Mouse (Mus musculus) layer of hippocampus, postnatal 10 days (tissue): ENCODE data around the gene Apoc1. TPM values are rescaled to one million over a fixed set of nuclear protein-coding genes. Genes with fewer than 3 reads are reported as not detected.

Experiments used
- DNase-seq, 2 experiments: peaks; one replicate each; pipeline ENCODE4 v3.0.0; 2021; ENCODE audit warnings: low spot score in 2 of 2
- total RNA-seq, 2 experiments: library from RNA; stranded (reverse); gene quantifications; 2 replicates each; pipeline ENCODE4 v1.2.3; 2021

The Apoc1 gene
- total RNA-seq, 2 experiments from 2014 or later: 4.3 to 6.5 TPM

DNA sequence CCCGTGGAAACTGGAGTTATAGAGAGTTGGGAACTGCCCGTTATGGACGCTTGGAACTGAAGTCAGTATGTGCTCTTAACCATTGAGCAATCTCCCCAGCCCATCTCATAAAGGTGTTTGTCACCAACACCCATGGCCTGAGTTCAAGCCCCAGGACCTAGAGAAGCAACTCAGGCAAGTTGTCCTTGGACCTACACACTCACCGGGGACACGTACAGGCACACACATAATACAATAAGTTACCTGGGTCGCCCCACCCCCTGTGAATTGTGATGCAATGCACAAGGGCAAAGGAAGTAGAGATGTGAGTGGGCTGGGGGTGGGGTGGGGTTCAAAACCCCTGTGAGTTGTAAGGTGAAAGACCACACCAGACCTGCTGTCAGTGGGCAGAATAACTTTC lies 5.9 kb downstream of the Apoc1 start:
- DNase-seq: no peak

- no peak for DNase-seq
Measured at GRCm38 (mm10) chr7:19685374-19685773, 7.1 kb downstream of the Apoc1 start.

DNA sequence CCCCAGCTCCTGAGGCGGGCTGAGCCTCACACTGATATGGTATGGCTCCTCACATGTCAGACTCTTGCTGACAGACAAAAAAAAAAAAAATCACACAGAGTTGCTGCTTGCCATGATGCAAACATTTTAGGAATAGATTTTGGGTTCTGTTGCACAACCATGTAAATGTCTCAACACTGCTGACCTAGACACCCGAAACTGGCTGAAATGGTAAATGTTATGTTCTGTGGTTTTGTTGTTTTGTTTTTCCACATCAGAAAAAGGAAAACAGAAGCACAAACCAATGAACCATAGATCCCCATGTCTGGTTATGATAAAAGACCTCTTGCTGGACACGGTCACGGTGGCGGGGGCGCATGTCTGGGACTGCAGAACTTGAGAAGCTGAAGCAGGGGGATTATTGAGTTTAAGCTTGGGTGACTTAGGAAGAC lies 8.7 kb downstream of the Apoc1 start:
- DNase-seq: no peak

DNA sequence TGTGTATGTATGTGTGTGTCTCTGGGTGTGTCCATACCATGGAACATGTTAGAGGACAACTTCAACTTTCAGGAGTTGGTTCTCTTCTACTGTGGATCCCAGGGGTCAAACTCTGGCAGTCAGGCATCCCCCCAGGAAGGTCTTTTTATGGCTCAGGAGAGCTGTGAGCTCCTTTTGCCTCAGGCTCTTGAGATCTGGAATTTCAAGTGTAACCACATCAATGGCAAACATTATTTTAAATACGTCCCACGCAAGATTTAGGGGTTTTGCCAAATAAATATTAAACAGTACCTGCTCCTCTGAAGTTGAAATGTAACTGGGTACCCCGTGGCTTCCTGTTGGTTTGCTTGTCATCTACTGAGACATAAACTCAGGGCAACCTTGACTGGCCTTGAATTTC lies 9.5 kb downstream of the Apoc1 start:
- DNase-seq: no peak

GRCm38 (mm10) chr7:19681202-19681694 lies 11.2 kb downstream of the Apoc1 start, which contains the start of the genes Gm44805 and Apoc4:
Gm44805 (minus strand) TSS chr7:19681423.
Apoc4 (minus strand) TSS chr7:19681479.
- DNase-seq: no peak

GRCm38 (mm10) chr7:19680702-19681101 lies 11.8 kb downstream of the Apoc1 start:
- no peak for DNase-seq

DNA sequence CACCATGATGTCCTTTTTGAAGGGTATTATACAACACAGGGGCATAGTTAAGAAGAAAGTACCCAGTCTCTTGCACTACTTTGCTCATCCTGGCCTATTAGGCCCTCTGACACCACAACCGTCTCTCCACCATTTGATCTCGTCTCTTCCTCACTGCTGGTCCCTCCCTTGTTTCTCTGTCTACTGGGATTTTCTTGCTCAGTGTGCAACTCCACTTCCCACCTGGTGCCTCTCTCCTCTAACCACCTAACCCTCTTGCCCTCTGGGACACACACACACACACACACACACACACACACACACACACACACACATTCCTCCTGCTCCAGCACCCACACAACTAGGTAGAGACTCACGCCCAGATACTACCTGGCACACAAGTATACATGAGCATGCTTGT lies 13.6 kb downstream of the Apoc1 start:
- no peak for DNase-seq

- no peak for DNase-seq
Measured at GRCm38 (mm10) chr7:19677872-19678271, 14.6 kb downstream of the Apoc1 start, which contains the start of gene Apoc2. Apoc2 (minus strand) TSS chr7:19677941.

GRCm38 (mm10) chr7:19676662-19677061 lies 15.8 kb downstream of the Apoc1 start:
- DNase-seq: no peak

GRCm38 (mm10) chr7:19675824-19676223 lies 16.6 kb downstream of the Apoc1 start:
- no peak for DNase-seq

- no peak for DNase-seq
Measured at GRCm38 (mm10) chr7:19673083-19673699, 19.3 kb downstream of the Apoc1 start.

DNA sequence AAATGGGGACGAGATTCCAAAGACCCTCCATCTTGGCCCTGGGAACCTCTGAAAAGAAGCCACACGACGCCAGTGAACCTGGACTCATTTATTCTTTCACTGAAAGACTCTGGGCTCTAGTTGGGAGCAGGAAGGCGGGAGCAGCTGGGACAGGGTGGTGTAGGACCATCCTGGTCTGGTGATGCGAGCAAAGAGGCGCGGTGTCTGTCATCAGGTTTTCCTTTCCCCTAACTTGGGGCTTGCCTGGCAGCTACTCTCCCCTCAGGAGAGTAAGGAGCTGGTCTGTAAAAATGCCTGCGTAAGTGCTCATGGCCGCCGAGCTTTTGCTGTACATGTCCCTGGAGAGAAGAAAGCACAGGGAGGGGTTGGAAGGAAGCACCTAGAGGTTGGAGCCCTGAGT lies 20.9 kb downstream of the Apoc1 start:
- DNase-seq: no peak

DNA sequence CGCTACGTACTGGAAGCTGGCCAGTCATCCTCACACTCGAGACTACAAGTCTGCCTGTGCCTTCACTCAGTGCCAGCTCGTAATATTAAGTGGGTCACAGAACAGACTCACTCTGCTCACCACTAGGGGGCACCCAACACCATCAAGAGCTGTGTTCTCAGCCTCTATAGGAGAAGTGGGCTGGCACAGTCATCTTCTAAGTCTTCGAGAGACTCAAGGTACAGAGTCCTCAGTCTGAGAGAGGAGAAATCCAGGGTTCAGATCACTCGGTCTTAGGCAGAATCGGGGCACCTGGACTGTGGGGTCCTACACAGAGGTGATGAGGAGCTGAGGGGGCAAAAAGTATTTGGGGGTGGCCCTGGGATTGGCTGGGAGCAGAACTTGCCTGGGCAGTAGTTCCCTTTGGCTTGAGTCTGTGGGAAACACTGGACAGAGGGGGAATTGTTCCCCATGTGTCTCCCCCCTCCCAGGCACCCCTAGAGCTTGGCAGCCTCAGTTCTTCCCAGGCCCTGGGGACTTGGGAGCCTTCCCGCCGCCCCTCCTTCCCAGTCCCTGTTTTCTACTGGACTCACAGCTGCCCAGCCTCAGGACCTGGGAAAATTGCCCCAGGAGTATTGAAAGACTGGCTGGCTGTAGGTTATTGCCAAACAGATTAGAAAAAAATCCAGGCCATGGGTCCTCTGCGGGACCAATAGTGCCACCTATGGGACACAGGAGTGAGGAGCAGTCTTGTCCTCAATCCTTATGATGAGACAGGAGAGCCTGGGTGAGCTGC lies 23.3 kb downstream of the Apoc1 start:
- DNase-seq: peak; percentile 94 to 95

- DNase-seq: no peak
Measured at GRCm38 (mm10) chr7:19667434-19667833, 25.0 kb downstream of the Apoc1 start.

GRCm38 (mm10) chr7:19666750-19667149 lies 25.7 kb downstream of the Apoc1 start:
- DNase-seq: no peak

GRCm38 (mm10) chr7:19664955-19665841 lies 27.3 kb downstream of the Apoc1 start, which contains the start of gene Clptm1:
Clptm1 (minus strand) TSS chr7:19665033.
- peak; percentile 93 to 97 for DNase-seq

DNA sequence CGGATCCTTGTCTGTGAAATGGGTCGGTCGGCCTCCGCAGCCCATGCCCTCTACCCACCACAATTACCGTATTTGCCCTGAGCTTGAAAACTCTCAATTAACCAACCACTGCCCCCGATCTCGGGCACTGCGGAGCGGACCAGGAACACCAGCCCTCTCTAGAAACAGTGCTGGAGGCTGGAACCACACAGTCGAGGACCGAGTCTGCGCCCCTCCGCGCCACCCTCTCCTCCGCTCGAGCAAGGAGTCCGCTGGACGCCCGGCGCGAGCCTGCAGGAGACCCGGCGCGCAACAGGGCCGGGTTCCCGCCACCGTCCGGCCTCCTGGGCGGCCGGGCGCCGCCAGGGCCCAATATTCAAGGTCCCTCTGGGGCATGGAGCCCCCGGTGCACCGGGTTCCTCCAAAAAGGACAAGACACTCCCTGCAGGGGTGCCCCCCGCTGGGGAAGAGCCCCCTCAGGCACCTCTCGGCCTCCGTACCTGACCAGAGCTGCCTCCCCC lies 28.0 kb downstream of the Apoc1 start:
- no peak for DNase-seq

DNA sequence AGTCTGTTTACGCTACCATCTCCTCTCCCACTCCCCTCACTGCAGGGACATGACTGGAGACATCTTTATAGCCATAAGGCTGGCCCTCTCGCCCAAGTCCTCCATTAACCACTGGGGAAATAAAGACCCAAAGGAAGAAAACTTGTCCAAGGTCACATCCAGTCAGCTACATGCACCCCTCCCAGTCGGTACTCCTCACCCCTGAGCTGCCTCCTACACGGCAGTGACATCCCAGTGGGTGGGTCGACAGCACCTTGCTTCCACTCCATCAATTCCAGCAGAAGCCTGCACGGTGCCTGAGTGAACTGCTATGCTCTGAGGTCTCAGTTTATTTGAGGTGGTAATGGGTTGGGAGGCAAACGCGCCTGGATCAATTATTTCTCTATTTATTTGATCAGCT lies 28.5 kb downstream of the Apoc1 start:
- peak; percentile 17 to 19 for DNase-seq

DNA sequence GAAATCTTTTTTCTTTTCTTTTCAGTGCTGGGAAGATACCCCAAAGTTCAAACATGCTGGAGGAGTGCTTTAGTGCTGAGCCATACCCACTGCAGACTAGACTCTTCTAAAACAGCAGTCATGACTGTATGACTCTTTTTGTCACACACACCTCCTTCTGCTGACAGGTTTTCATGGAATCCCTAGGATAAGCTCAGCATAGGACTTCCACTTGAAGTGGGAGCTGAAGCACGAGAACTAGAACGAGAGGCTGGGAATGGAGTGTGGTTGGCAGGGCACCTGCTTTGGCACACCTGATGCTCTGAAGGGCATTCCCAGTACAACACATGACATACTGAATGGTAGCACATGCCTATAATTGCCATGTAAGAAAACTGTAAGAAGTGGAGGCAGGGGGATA lies 39.8 kb downstream of the Apoc1 start:
- DNase-seq: no peak

- no peak for DNase-seq
Measured at GRCm38 (mm10) chr7:19651063-19651786, 41.2 kb downstream of the Apoc1 start.
